Mouse (Mus musculus) mammary gland, adult 2 months (tissue): ENCODE measurements around the gene Fzd10. TPM values are rescaled to one million over a fixed set of nuclear protein-coding genes. Genes with fewer than 3 reads are reported as not detected.

Source experiments
- polyA plus RNA-seq: library from polyadenylated mRNA; depleted of rRNA; stranded (reverse); fragments of >200 nt; gene quantifications from 2 replicates; pipeline ENCODE4 v1.2.3, GENCODE M21; 2012; ENCODE audit warnings: low replicate concordance; rRNA removed

Fzd10 gene
- 5.0 and 10.5 TPM in 2 replicates for polyA plus RNA-seq

GRCm38 (mm10) chr5:128600072-128601021, at the start of gene Fzd10:
Gene Fzd10 (plus strand): TSS chr5:128600844.

Other genes starting within 250 kb of the Fzd10 start
- gene Tmem132d, start 167.8 kb upstream of the Fzd10 start, polyA plus RNA-seq, result 0.04 and 0.29 TPM in 2 replicates
- gene Piwil1, start 101.7 kb downstream of the Fzd10 start, polyA plus RNA-seq, result not detected in 2 replicates